Mouse (Mus musculus): ENCODE results near the gene Crim1.

The Crim1 gene

GRCm38 (mm10) chr17:78283271-78283992 is 83.4 kb downstream of the Crim1 start:
- in situ Hi-C loops (cut with MboI, MseI) = loop anchor here (10.0 kb wide), 1 partner anchor 821 kb away; no protein-coding TSS in a partner anchor

- in situ Hi-C loops (cut with MboI, MseI) = loop anchor here (10.0 kb wide), 1 partner anchor 819 kb away; no protein-coding TSS in a partner anchor
These were observed 86.0 kb downstream of the Crim1 start for GRCm38 (mm10) chr17:78286021-78286420.

- in situ Hi-C loops (cut with MboI, MseI) = loop anchor here (10.0 kb wide), 1 partner anchor 817 kb away; no protein-coding TSS in a partner anchor
These were observed 87.3 kb downstream of the Crim1 start for GRCm38 (mm10) chr17:78287391-78287790.

GRCm38 (mm10) chr17:78290153-78290876 is 90.3 kb downstream of the Crim1 start:
- in situ Hi-C loops (cut with MboI, MseI) = no loop called here

- in situ Hi-C loops (cut with MboI, MseI) = no loop called here
These were observed 91.0 kb downstream of the Crim1 start for GRCm38 (mm10) chr17:78291030-78291429.

GRCm38 (mm10) chr17:78292301-78292700 is 92.3 kb downstream of the Crim1 start:
- in situ Hi-C loops (cut with MboI, MseI) = no loop called here

GRCm38 (mm10) chr17:78292827-78293488 is 92.9 kb downstream of the Crim1 start:
- in situ Hi-C loops (cut with MboI, MseI) = no loop called here

GRCm38 (mm10) chr17:78295979-78296378 is 95.9 kb downstream of the Crim1 start:
- in situ Hi-C loops (cut with MboI, MseI) = no loop called here

GRCm38 (mm10) chr17:78298140-78298539 is 98.1 kb downstream of the Crim1 start:
- in situ Hi-C loops (cut with MboI, MseI) = no loop called here

GRCm38 (mm10) chr17:78298967-78299540 is 99.0 kb downstream of the Crim1 start:
- in situ Hi-C loops (cut with MboI, MseI) = no loop called here

- in situ Hi-C loops (cut with MboI, MseI) = no loop called here
These were observed 103.0 kb downstream of the Crim1 start for GRCm38 (mm10) chr17:78303053-78303452.

GRCm38 (mm10) chr17:78304059-78304458 is 104.0 kb downstream of the Crim1 start:
- in situ Hi-C loops (cut with MboI, MseI) = no loop called here

GRCm38 (mm10) chr17:78306434-78306833 is 106.4 kb downstream of the Crim1 start:
- in situ Hi-C loops (cut with MboI, MseI) = no loop called here

GRCm38 (mm10) chr17:78308221-78308620 is 108.2 kb downstream of the Crim1 start:
- in situ Hi-C loops (cut with MboI, MseI) = no loop called here

- in situ Hi-C loops (cut with MboI, MseI) = no loop called here
These were observed 113.0 kb downstream of the Crim1 start for GRCm38 (mm10) chr17:78313006-78313405.

- in situ Hi-C loops (cut with MboI, MseI) = no loop called here
These were observed 113.6 kb downstream of the Crim1 start for GRCm38 (mm10) chr17:78313612-78314011.

- in situ Hi-C loops (cut with MboI, MseI) = no loop called here
These were observed 115.6 kb downstream of the Crim1 start for GRCm38 (mm10) chr17:78315659-78316058.

GRCm38 (mm10) chr17:78317381-78317780 is 117.3 kb downstream of the Crim1 start:
- in situ Hi-C loops (cut with MboI, MseI) = no loop called here

- in situ Hi-C loops (cut with MboI, MseI) = no loop called here
These were observed 118.8 kb downstream of the Crim1 start for GRCm38 (mm10) chr17:78318810-78319209.

GRCm38 (mm10) chr17:78321216-78321835 is 121.3 kb downstream of the Crim1 start:
- in situ Hi-C loops (cut with MboI, MseI) = no loop called here

Data from T-helper 1 cell (primary cell).